Mouse (Mus musculus): ENCODE measurements around the gene Wnt6. TPM values are rescaled to one million over a fixed set of nuclear protein-coding genes. Genes with fewer than 3 reads are reported as not detected.

The Wnt6 gene
- polyA plus RNA-seq, 1 experiment, result 2.2 TPM

DNA sequence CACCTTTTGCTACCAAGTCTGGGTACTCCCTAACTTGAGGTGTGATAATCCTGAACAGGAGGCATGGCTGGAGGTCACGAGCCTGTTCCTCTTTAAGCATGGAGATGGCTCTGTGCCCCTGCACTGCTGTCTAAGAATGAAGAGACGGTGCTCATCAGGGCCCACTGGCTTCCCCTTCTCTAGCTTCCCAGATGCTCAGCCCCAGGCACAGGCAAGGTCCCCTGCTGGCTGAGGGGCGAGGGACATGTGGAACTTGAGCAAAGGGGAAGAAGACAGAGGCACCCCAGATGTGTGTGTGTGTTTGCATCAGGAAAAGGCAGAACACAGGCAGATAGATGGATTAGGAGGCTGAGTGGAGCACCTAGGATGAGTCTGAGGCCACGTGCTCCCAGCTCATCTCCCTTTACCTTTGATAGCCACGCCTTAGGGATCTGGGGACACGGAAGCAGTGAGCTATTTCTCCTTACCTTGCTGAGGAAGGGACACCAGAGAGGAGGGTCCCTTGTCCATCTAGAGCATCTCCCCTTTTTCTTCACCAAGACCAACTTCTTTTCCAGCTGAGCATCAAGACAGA is 17.0 kb downstream of the Wnt6 start:
- peaks cover 2% of the 10 kb centered on the region for H3K4me1 ChIP-seq (ENCODE audit: control insufficient read depth, insufficient read depth, low read length)
- no peak overlapping the region for H3K27ac ChIP-seq (ENCODE audit: insufficient read depth, low read length)
- TF ChIP-seq POLR2A (IDR thresholded peaks at IDR 0.05; ENCODE audit: extremely low read depth, insufficient read depth, low read length), result no peak
- no peak for TF ChIP-seq CTCF (IDR thresholded peaks at IDR 0.05; ENCODE audit: extremely low read depth, insufficient read depth, low read length)
- no peak overlapping the region for H3K4me3 ChIP-seq (ENCODE audit: insufficient read depth, low read length)

DNA sequence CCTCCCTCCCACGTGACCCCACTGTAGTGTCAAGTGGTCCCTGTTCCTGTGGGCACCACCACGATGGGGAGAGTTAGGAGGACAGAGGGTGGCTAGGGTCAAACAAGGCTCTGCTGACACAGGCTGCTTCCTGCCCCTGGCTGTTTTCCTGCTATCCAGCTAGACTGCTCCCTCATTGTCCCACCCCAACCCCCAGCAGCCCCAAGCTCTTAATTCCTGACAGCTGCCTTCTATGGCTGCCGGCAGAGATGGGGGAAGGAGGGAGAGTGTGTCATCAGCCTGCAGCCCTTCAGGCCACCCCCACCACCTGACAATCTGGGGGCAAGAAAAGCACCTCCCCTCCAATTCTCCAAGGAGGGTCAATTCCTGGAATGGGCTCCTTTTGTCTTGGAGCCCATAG is 18.4 kb downstream of the Wnt6 start:
- no peak overlapping the region for H3K27ac ChIP-seq (ENCODE audit: insufficient read depth, low read length)
- no peak for TF ChIP-seq POLR2A (IDR thresholded peaks at IDR 0.05; ENCODE audit: extremely low read depth, insufficient read depth, low read length)
- no peak for TF ChIP-seq CTCF (IDR thresholded peaks at IDR 0.05; ENCODE audit: extremely low read depth, insufficient read depth, low read length)
- H3K4me1 ChIP-seq (ENCODE audit: control insufficient read depth, insufficient read depth, low read length), result peaks cover 2% of the 10 kb centered on the region
- H3K4me3 ChIP-seq (ENCODE audit: insufficient read depth, low read length), result no peak overlapping the region

DNA sequence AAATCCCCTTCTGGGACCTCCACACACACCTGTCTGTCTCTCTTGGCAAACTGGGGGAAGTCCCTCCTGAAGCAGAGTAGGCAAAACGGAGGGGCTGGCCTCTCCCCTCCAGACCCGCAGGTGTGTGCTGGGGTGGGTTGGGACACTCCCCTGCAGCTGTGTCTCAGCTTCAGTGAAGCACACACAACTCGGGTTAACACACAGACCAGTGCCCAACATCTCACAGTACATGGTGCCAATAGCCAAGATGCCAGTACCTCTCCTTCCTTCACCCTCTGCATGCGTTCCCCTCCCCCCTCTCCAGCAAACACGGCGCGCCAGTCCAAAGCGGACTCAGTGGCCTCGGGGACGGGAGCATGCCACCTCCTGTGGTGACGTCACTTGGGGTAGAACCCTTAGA is 19.6 kb downstream of the Wnt6 start, which contains the start of gene Wnt10a:
Wnt10a (plus strand) TSS at position 268 of the 400 bp plus-strand sequence.
- TF ChIP-seq POLR2A (IDR thresholded peaks at IDR 0.05; ENCODE audit: extremely low read depth, insufficient read depth, low read length), result no peak
- no peak for TF ChIP-seq CTCF (IDR thresholded peaks at IDR 0.05; ENCODE audit: extremely low read depth, insufficient read depth, low read length)
- peaks cover 2% of the 10 kb centered on the region for H3K4me1 ChIP-seq (ENCODE audit: control insufficient read depth, insufficient read depth, low read length)
- peak within 1 kb of the TSS; percentile 31; the same call in 1 of the 2 replicates for H3K27ac ChIP-seq (ENCODE audit: insufficient read depth, low read length)
- H3K4me3 ChIP-seq (ENCODE audit: insufficient read depth, low read length), result peak within 1 kb of the TSS; percentile 20

DNA sequence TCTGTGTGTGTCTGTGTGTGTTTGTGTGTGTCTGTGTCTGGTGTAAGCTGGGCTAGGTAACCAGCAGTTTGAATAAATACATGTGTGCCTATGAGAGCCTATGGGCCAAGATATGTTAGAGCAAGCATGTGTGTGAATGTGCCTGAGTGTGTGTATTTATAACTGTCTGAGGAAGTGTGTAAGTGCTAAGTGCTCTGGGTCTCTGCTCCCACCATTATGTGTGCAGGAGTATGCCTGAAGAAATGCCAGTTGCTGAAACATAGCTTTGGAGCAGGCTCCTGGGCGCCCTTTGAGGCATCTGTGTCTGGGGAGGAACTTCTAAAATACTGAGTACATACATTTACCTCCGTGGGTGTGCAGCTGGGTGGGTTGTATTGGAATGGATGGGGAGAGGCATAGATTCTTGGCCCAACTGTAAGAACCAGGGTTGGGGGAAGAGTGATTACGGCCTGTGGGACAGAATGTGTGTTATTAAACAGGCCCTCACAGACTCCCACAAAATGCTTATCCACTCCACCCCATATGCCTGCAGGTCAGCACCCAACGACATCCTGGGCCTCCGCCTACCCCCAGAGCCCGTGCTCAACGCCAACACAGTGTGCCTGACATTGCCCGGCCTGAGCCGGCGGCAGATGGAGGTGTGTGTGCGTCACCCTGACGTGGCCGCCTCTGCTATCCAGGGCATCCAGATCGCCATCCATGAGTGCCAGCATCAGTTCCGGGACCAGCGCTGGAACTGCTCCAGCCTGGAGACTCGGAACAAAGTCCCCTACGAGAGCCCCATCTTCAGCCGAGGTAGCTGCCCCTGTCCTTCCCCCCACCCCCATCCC is 21.4 kb downstream of the Wnt6 start:
- Histone ChIP-seq H3K4me3 (ENCODE audit: insufficient read depth, low read length) (0 out of 2 replicates have a peak overlapping the region, but pooled peaks have one; percentile 20), H3K4me1 (ENCODE audit: control insufficient read depth, insufficient read depth, low read length) (peaks cover 2% of the 10 kb centered on the region), H3K27ac (ENCODE audit: insufficient read depth, low read length) (no peak overlapping the region)
- TF ChIP-seq POLR2A (IDR thresholded peaks at IDR 0.05; ENCODE audit: extremely low read depth, insufficient read depth, low read length), result no peak
- no peak for TF ChIP-seq CTCF (IDR thresholded peaks at IDR 0.05; ENCODE audit: extremely low read depth, insufficient read depth, low read length)

DNA sequence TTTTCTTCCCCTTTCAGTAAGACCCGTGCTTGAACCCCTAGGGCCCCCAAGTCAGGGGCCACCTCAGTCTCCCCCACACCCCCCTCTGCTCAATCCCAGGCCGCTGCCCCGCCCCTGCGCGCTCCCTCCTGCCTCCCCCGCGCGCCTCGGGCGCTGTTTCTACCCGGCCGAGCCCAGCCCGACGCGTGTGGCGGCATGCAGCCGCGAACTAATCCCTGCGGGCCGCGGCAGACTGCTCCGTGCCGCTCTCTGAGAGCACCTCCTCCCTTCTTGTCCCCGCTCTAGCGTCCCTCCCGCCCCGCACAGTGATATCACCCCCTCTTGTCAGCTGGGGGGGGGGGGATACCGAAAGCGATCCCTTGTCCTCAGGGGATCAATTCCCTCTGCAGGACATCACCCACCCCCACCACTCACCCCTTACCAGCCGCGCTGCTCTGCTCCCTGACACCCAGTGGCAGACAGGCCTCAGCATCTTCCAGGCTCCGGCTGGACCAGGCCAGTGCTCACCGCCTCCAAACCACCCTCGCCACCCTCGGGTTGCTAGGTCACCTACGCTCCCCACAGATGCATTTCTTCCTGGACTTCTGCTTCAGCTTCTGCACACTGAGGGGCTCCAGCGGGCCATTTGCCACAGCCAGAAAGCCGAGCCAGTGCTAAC is 22.9 kb downstream of the Wnt6 start:
- Histone ChIP-seq H3K4me3 (ENCODE audit: insufficient read depth, low read length) (no peak overlapping the region), H3K4me1 (ENCODE audit: control insufficient read depth, insufficient read depth, low read length) (peaks cover 2% of the 10 kb centered on the region), H3K27ac (ENCODE audit: insufficient read depth, low read length) (no peak overlapping the region)
- TF ChIP-seq CTCF (IDR thresholded peaks at IDR 0.05; ENCODE audit: extremely low read depth, insufficient read depth, low read length) (no peak), POLR2A (IDR thresholded peaks at IDR 0.05; ENCODE audit: extremely low read depth, insufficient read depth, low read length) (no peak)

DNA sequence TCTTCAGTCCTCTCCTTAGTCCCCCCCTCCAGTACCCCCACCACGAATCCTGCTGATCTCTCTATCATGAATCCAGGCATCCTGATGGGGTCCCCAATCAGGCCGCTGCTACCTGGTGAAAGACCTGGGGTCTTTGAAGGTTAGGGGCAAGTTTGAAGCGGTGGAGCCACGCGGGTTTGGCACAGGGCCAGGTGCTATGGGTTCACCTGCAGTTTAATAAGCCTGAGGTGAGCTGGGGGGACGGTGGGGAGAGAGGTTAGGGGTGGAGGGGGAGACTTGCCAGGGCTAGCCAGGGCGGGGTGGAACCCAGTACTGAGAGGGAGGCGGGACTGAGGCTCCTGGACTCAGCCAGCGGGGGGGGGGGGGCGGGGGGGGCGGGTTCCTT is 23.4 kb downstream of the Wnt6 start:
- Histone ChIP-seq H3K27ac (ENCODE audit: insufficient read depth, low read length) (no peak overlapping the region), H3K4me1 (ENCODE audit: control insufficient read depth, insufficient read depth, low read length) (peaks cover 2% of the 10 kb centered on the region), H3K4me3 (ENCODE audit: insufficient read depth, low read length) (no peak overlapping the region)
- TF ChIP-seq POLR2A (IDR thresholded peaks at IDR 0.05; ENCODE audit: extremely low read depth, insufficient read depth, low read length), result no peak
- no peak for TF ChIP-seq CTCF (IDR thresholded peaks at IDR 0.05; ENCODE audit: extremely low read depth, insufficient read depth, low read length)

DNA sequence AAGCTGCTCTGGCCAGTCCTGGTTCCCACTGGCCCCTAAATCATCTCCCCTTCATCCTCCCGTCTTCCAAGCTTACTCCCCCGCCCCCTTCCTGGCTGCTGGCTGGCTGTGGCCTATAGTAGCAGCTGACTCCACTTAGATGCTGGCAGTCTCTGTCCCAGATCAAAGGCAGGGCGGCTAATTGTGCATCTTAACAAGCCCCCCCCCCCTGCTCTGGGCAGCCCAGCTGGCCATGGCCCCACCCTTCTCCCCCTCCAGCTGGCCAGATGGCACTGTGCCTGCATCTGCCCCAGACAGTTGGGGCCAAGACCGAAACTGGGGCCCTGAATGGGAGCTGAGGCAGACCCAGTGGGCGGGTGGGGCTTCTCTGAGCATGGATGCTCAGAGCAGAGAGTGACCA is 25.8 kb downstream of the Wnt6 start:
- H3K4me3 ChIP-seq (ENCODE audit: insufficient read depth, low read length), result no peak overlapping the region
- H3K4me1 ChIP-seq (ENCODE audit: control insufficient read depth, insufficient read depth, low read length), result peaks cover 1% of the 10 kb centered on the region
- H3K27ac ChIP-seq (ENCODE audit: insufficient read depth, low read length), result no peak overlapping the region
- TF ChIP-seq POLR2A (IDR thresholded peaks at IDR 0.05; ENCODE audit: extremely low read depth, insufficient read depth, low read length), result no peak
- TF ChIP-seq CTCF (IDR thresholded peaks at IDR 0.05; ENCODE audit: extremely low read depth, insufficient read depth, low read length), result no peak

DNA sequence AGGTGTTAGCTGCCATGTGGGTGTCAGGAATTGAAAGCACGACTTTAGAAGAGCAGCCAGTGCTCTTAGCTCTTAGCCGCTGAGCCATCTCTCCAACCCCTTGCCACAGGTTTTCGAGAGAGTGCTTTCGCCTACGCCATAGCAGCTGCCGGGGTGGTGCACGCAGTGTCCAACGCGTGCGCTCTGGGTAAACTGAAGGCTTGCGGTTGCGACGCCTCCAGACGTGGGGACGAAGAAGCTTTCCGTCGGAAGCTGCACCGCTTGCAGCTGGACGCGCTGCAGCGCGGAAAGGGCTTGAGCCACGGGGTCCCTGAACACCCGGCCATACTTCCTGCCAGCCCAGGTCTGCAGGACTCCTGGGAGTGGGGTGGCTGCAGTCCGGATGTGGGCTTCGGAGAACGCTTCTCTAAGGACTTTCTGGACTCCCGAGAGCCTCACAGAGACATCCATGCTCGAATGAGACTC is 28.8 kb downstream of the Wnt6 start:
- TF ChIP-seq CTCF (IDR thresholded peaks at IDR 0.05; ENCODE audit: extremely low read depth, insufficient read depth, low read length) (no peak), POLR2A (IDR thresholded peaks at IDR 0.05; ENCODE audit: extremely low read depth, insufficient read depth, low read length) (no peak)
- no peak overlapping the region for H3K27ac ChIP-seq (ENCODE audit: insufficient read depth, low read length)
- H3K4me1 ChIP-seq (ENCODE audit: control insufficient read depth, insufficient read depth, low read length), result peaks cover 4% of the 10 kb centered on the region
- H3K4me3 ChIP-seq (ENCODE audit: insufficient read depth, low read length), result peak overlapping the region; percentile 6; the same call in 1 of the 2 replicates

DNA sequence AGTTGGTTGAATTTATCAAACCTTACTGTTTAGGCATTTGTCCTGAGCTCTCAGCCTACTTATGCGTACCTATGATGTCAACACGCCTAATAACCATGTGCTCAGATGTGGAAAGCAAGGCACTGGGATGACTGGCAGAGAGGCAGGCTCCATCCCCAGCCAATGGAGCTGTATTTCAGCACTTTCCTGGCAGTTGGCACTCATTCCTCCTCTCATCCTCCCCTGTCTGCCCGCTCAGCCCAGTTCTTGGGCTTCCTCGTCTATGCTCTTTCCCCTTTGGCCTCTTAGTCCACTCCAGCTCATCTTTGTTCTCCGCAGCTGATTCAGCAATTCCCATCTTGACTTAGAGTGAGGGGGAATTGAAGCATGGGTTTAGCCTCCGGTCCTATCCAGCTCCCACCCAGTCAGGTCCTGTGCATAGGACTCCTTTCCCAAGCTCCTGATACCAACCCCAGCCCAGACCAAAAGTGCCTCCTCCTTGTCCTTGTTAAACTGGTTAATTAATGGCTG is 30.0 kb downstream of the Wnt6 start:
- Histone ChIP-seq H3K4me3 (ENCODE audit: insufficient read depth, low read length) (no peak overlapping the region), H3K4me1 (ENCODE audit: control insufficient read depth, insufficient read depth, low read length) (peaks cover 4% of the 10 kb centered on the region)
- TF ChIP-seq CTCF (IDR thresholded peaks at IDR 0.05; ENCODE audit: extremely low read depth, insufficient read depth, low read length) (no peak), POLR2A (IDR thresholded peaks at IDR 0.05; ENCODE audit: extremely low read depth, insufficient read depth, low read length) (no peak)

More for the DNA sequence above, 30.0 kb downstream of the Wnt6 start:
- no peak overlapping the region for H3K27ac ChIP-seq (ENCODE audit: insufficient read depth, low read length)

Measured in cortical plate, adult 2 months (tissue).